Mouse (Mus musculus) heart, postnatal 0 days (tissue): Measurements from ENCODE around the gene Gpr55.
A peak's percentile ranks its signal among the peaks of the same experiment; 100 is the strongest.

ENCODE experiments used
- CTCF ChIP-seq: IDR thresholded peaks from 2 replicates; pipeline ENCODE4 v1.5.1; 2016; ENCODE audit warnings: antibody characterized with exemption, control low read depth, low read depth
- EP300 ChIP-seq: IDR thresholded peaks from 2 replicates; pipeline ENCODE4 v1.6.1; 2016; ENCODE audit warnings: antibody characterized with exemption, low read depth

DNA sequence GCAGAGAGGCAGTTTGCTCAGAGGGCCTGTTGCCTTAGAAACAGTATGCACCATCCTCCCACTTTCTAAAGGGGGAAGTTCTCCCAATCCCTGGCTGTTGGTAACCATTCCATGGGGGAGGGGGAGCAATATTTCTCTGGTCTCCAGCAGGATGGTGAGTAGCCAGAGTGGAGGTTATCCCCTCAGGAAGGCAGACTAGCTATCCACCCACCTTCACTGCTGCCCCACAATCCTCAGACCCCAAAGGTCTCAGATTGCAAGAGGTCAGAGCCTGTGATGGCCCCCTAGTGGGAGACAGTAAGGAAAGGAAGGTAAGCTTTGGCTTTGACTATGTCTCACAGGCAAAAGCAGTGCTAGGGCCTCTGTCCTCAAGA lies 61.4 kb downstream of the Gpr55 start:
- peak; percentile 28 for TF ChIP-seq CTCF
- TF ChIP-seq EP300: no peak
